Mouse (Mus musculus) myocyte (in vitro differentiated cells): ENCODE measurements around the gene Ccdc160. TPM values are rescaled to one million over a fixed set of nuclear protein-coding genes. Genes with fewer than 3 reads are reported as not detected.

ENCODE experiments used
- H3K27me3 ChIP-seq: one replicate; pipeline ENCODE4 v1.6.1; 2011; ENCODE audit not compliant: control insufficient read depth, insufficient read depth, insufficient read length
- H3K36me3 ChIP-seq: one replicate; pipeline ENCODE4 v1.6.1; 2011; ENCODE audit not compliant: control insufficient read depth, insufficient read depth
- H3K4me2 ChIP-seq: one replicate; pipeline ENCODE4 v1.6.1; 2011; ENCODE audit warnings: low read depth, control low read depth
- H3K4me3 ChIP-seq: one replicate; pipeline ENCODE4 v1.5.1; 2011; ENCODE audit warnings: mild to moderate bottlenecking, control low read depth, moderate library complexity
- H3K79me2 ChIP-seq: one replicate; pipeline ENCODE4 v1.6.1; 2011; ENCODE audit not compliant: control insufficient read depth, insufficient read depth
- H3ac ChIP-seq: one replicate; pipeline ENCODE4 v1.6.1; 2011; ENCODE audit not compliant: control insufficient read depth, insufficient read length
- CEBPB ChIP-seq: IDR thresholded peaks from 2 replicates; pipeline ENCODE4 v1.6.1; 2011; ENCODE audit warnings: mild to moderate bottlenecking, moderate library complexity; ENCODE audit not compliant: poor library complexity, insufficient read depth, severe bottlenecking
- E2F4 ChIP-seq: IDR thresholded peaks from one replicate; pipeline ENCODE4 v1.6.1; 2011; ENCODE audit warnings: mild to moderate bottlenecking, control low read depth, moderate library complexity; ENCODE audit not compliant: insufficient read depth
- MAX ChIP-seq: IDR thresholded peaks from one replicate; pipeline ENCODE4 v1.6.1; 2011; ENCODE audit warnings: low read depth, mild to moderate bottlenecking, control low read depth
- MYOD1 ChIP-seq, 3 experiments: IDR thresholded peaks; one replicate each; pipeline ENCODE4 v1.6.1; 2011; ENCODE audit warnings: control low read depth in 2 of 3, low read depth in 2 of 3, mild to moderate bottlenecking in 2 of 3, moderate library complexity in 1 of 3; ENCODE audit not compliant: insufficient read length in 2 of 3, control insufficient read depth in 1 of 3
- MYOG ChIP-seq, 3 experiments: IDR thresholded peaks; one replicate each; pipeline ENCODE4 v1.6.1; 2011; ENCODE audit warnings: control low read depth in 2 of 3, low read depth in 2 of 3, mild to moderate bottlenecking in 2 of 3; ENCODE audit not compliant: insufficient read length in 2 of 3, control insufficient read depth in 1 of 3, insufficient read depth in 1 of 3
- POLR2A ChIP-seq: IDR thresholded peaks from one replicate; pipeline ENCODE4 v1.6.1; 2011; ENCODE audit warnings: low read depth, mild to moderate bottlenecking, control low read depth, moderate library complexity; ENCODE audit not compliant: insufficient read length
- POLR2AphosphoS2 ChIP-seq: IDR thresholded peaks from one replicate; pipeline ENCODE4 v1.6.1; 2011; ENCODE audit warnings: low read depth, control low read depth; ENCODE audit not compliant: insufficient read length
- REST ChIP-seq: IDR thresholded peaks from one replicate; pipeline ENCODE4 v1.6.1; 2011; ENCODE audit warnings: mild to moderate bottlenecking, control low read depth, moderate library complexity; ENCODE audit not compliant: insufficient read depth, insufficient read length
- SRF ChIP-seq: IDR thresholded peaks from one replicate; pipeline ENCODE4 v1.6.1; 2011; ENCODE audit warnings: low read depth; ENCODE audit not compliant: control insufficient read depth, insufficient read length
- TCF12 ChIP-seq: IDR thresholded peaks from one replicate; pipeline ENCODE4 v1.6.1; 2011; ENCODE audit warnings: mild to moderate bottlenecking, control low read depth; ENCODE audit not compliant: poor library complexity, insufficient read depth, severe bottlenecking
- TCF3 ChIP-seq: IDR thresholded peaks from one replicate; pipeline ENCODE4 v1.6.1; 2011; ENCODE audit warnings: low read depth, control low read depth; ENCODE audit not compliant: insufficient read length
- USF1 ChIP-seq: IDR thresholded peaks from one replicate; pipeline ENCODE4 v1.6.1; 2011; ENCODE audit warnings: low read depth, mild to moderate bottlenecking, control low read depth, moderate library complexity
- polyA plus RNA-seq: library from polyadenylated mRNA; unstranded; fragments of >200 nt; fragmentation: generic; extraction: Trizol; gene quantifications from one replicate; pipeline ENCODE4 v1.2.1, GENCODE M21; 2012; ENCODE audit warnings: missing spikeins

The Ccdc160 gene
- polyA plus RNA-seq, 1 experiment, result not detected

GRCm38 (mm10) chrX:52791944-52792719 is 1.1 kb downstream of the Ccdc160 start:
- Histone ChIP-seq H3ac (no peak overlapping the region), H3K27me3 (no peaks in the 10 kb centered on the region), H3K4me2 (no peak overlapping the region), H3K36me3 (no peaks in the 10 kb centered on the region), H3K79me2 (no peaks in the 10 kb centered on the region), H3K4me3 (no peak overlapping the region)
- TF ChIP-seq TCF12 (no peak), SRF (no peak), MAX (no peak), MYOD1 (IDR thresholded peaks at IDR 0.05; ENCODE audit: control insufficient read depth in 1 of 3, insufficient read length in 2 of 3, low read depth in 2 of 3) (no peak), POLR2A (no peak), E2F4 (no peak), REST (no peak), TCF3 (no peak), USF1 (no peak), POLR2AphosphoS2 (no peak), MYOG (IDR thresholded peaks at IDR 0.05; ENCODE audit: control insufficient read depth in 1 of 3, insufficient read depth in 1 of 3, insufficient read length in 2 of 3, low read depth in 2 of 3) (no peak), CEBPB (no peak)

GRCm38 (mm10) chrX:52792861-52793260 is 1.9 kb downstream of the Ccdc160 start:
- H3K4me3 ChIP-seq, result no peak overlapping the region
- no peaks in the 10 kb centered on the region for H3K79me2 ChIP-seq
- no peaks in the 10 kb centered on the region for H3K36me3 ChIP-seq
- H3K27me3 ChIP-seq, result no peaks in the 10 kb centered on the region
- no peak overlapping the region for H3K4me2 ChIP-seq
- no peak overlapping the region for H3ac ChIP-seq
- TF ChIP-seq CEBPB, result no peak
- TF ChIP-seq MYOD1 (IDR thresholded peaks at IDR 0.05; ENCODE audit: control insufficient read depth in 1 of 3, insufficient read length in 2 of 3, low read depth in 2 of 3), result no peak
- TF ChIP-seq POLR2AphosphoS2, result no peak
- no peak for TF ChIP-seq SRF
- TF ChIP-seq MYOG (IDR thresholded peaks at IDR 0.05; ENCODE audit: control insufficient read depth in 1 of 3, insufficient read depth in 1 of 3, insufficient read length in 2 of 3, low read depth in 2 of 3), result no peak
- no peak for TF ChIP-seq MAX
- TF ChIP-seq USF1, result no peak
- no peak for TF ChIP-seq POLR2A
- no peak for TF ChIP-seq TCF12
- TF ChIP-seq E2F4, result no peak
- no peak for TF ChIP-seq REST
- no peak for TF ChIP-seq TCF3

GRCm38 (mm10) chrX:52795816-52796215 is 4.8 kb downstream of the Ccdc160 start:
- H3K4me3 ChIP-seq, result no peak overlapping the region
- H3K4me2 ChIP-seq, result no peak overlapping the region
- H3K27me3 ChIP-seq, result no peaks in the 10 kb centered on the region
- H3K79me2 ChIP-seq, result no peaks in the 10 kb centered on the region
- H3ac ChIP-seq, result no peak overlapping the region
- H3K36me3 ChIP-seq, result no peaks in the 10 kb centered on the region
- TF ChIP-seq CEBPB (no peak), TCF12 (no peak), MAX (no peak), E2F4 (no peak), TCF3 (no peak), SRF (no peak), USF1 (no peak), MYOG (IDR thresholded peaks at IDR 0.05; ENCODE audit: control insufficient read depth in 1 of 3, insufficient read depth in 1 of 3, insufficient read length in 2 of 3, low read depth in 2 of 3) (no peak), POLR2AphosphoS2 (no peak), MYOD1 (IDR thresholded peaks at IDR 0.05; ENCODE audit: control insufficient read depth in 1 of 3, insufficient read length in 2 of 3, low read depth in 2 of 3) (no peak), REST (no peak), POLR2A (no peak)

- Histone ChIP-seq H3ac (no peak overlapping the region), H3K36me3 (no peaks in the 10 kb centered on the region), H3K27me3 (no peaks in the 10 kb centered on the region), H3K4me2 (no peak overlapping the region), H3K4me3 (no peak overlapping the region), H3K79me2 (no peaks in the 10 kb centered on the region)
- no peak for TF ChIP-seq POLR2AphosphoS2
- no peak for TF ChIP-seq USF1
- no peak for TF ChIP-seq MYOG (IDR thresholded peaks at IDR 0.05; ENCODE audit: control insufficient read depth in 1 of 3, insufficient read depth in 1 of 3, insufficient read length in 2 of 3, low read depth in 2 of 3)
- TF ChIP-seq TCF3, result no peak
- TF ChIP-seq POLR2A, result no peak
- TF ChIP-seq E2F4, result no peak
- TF ChIP-seq MAX, result no peak
- TF ChIP-seq SRF, result no peak
These were observed 6.1 kb downstream of the Ccdc160 start for GRCm38 (mm10) chrX:52797031-52797625.
